ENCODE assay signal across 19 mouse cellular contexts in the genomic region with DNA sequence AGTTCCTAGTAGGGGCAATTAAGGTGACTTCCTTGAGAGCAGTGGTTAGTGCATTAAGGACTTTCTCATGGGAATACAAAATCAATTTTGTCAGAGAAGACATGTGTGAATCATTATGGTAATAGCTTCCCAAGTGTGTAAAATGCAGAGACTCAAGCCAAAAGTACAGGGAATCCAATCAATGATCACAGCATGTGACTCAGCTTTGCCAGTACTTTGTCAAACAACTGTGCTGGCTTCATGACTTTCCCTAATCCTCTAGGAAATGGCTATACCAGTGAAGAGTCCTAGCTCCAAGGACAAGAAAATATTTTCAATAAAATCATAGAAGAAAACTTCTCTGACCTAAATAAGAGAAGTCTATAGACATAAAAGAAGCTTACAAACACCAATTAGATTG.
DNase-seq lines count a peak whose midpoint lies in the region; ATAC-seq and TF ChIP-seq lines count a peak whose summit lies in the region.
"Had no signal": no experiment of that assay in that cellular context is flagged by ENCODE, and none has a peak within 500 bp of the region (broad histone marks: within the 10 kb centered on the region; RNA-seq: fewer than 3 reads in every experiment).

No protein-coding gene starts in this region.

- H3K9ac ChIP-seq in hindbrain, postnatal 0 days (replicated peaks; ENCODE audit: low read length) = no peak overlapping the region
- no peak overlapping the region for H3K9ac ChIP-seq in hindbrain, embryonic 14.5 days
- H3K9ac ChIP-seq: embryonic facial prominence, embryonic 13.5 days; forebrain, embryonic 12.5 days; heart, embryonic 12.5 days; intestine, embryonic 15.5 days had no signal

- H3K4me2 ChIP-seq in hindbrain, postnatal 0 days (ENCODE audit: low read depth, low read length) = no peak overlapping the region
- H3K4me2 ChIP-seq in hindbrain, embryonic 14.5 days (replicated peaks) = no peak overlapping the region
- H3K4me2 ChIP-seq: embryonic facial prominence, embryonic 13.5 days; forebrain, embryonic 12.5 days; heart, embryonic 12.5 days; intestine, embryonic 15.5 days had no signal

- no peak; the same call in 1 of the 2 replicates for ATAC-seq in hindbrain, postnatal 0 days
- no peak for ATAC-seq in hindbrain, embryonic 14.5 days (ENCODE audit: low FRiP score)
- ATAC-seq: intestine, embryonic 15.5 days had no signal

- H3K27me3 ChIP-seq in hindbrain, postnatal 0 days (ENCODE audit: insufficient read depth, low read length) = no peaks in the 10 kb centered on the region
- H3K27me3 ChIP-seq in hindbrain, embryonic 14.5 days (ENCODE audit: control insufficient read depth, insufficient read depth, low read length) = no peaks in the 10 kb centered on the region
- H3K27me3 ChIP-seq: embryonic facial prominence, embryonic 13.5 days; forebrain, embryonic 12.5 days; heart, embryonic 12.5 days; intestine, embryonic 15.5 days had no signal

- H3K9me3 ChIP-seq in hindbrain, postnatal 0 days (ENCODE audit: low read length) = no peaks in the 10 kb centered on the region
- H3K9me3 ChIP-seq in hindbrain, embryonic 14.5 days (ENCODE audit: control insufficient read depth, low read length) = no peaks in the 10 kb centered on the region
- H3K9me3 ChIP-seq: embryonic facial prominence, embryonic 13.5 days; forebrain, embryonic 12.5 days; heart, embryonic 12.5 days; hindbrain, embryonic 10.5 days; intestine, embryonic 15.5 days had no signal

- H3K36me3 ChIP-seq in hindbrain, postnatal 0 days (ENCODE audit: insufficient read depth, low read length) = no peaks in the 10 kb centered on the region
- H3K36me3 ChIP-seq in hindbrain, embryonic 14.5 days (replicated peaks; ENCODE audit: control insufficient read depth, insufficient read depth) = no peaks in the 10 kb centered on the region
- H3K36me3 ChIP-seq: embryonic facial prominence, embryonic 13.5 days; forebrain, embryonic 12.5 days; heart, embryonic 12.5 days; hindbrain, embryonic 10.5 days; intestine, embryonic 15.5 days had no signal

- no peaks in the 10 kb centered on the region for H3K4me1 ChIP-seq in hindbrain, postnatal 0 days (ENCODE audit: insufficient read depth, low read length)
- no peaks in the 10 kb centered on the region for H3K4me1 ChIP-seq in hindbrain, embryonic 14.5 days (replicated peaks; ENCODE audit: control insufficient read depth, insufficient read depth, low read length)
- H3K4me1 ChIP-seq: embryonic facial prominence, embryonic 13.5 days; forebrain, embryonic 12.5 days; heart, embryonic 12.5 days; hindbrain, embryonic 10.5 days; intestine, embryonic 15.5 days had no signal

- H3K27ac ChIP-seq in hindbrain, postnatal 0 days = no peak overlapping the region
- H3K27ac ChIP-seq in hindbrain, embryonic 14.5 days = no peak overlapping the region
- H3K27ac ChIP-seq: embryonic facial prominence, embryonic 13.5 days; forebrain, embryonic 12.5 days; gastrocnemius, adult 2 months; hindbrain, embryonic 10.5 days; intestine, embryonic 15.5 days had no signal

- H3K4me3 ChIP-seq in hindbrain, postnatal 0 days (ENCODE audit: low read length) = no peak overlapping the region
- H3K4me3 ChIP-seq in hindbrain, embryonic 14.5 days (replicated peaks; ENCODE audit: low read length) = no peak overlapping the region
- H3K4me3 ChIP-seq: embryonic facial prominence, embryonic 13.5 days; forebrain, embryonic 12.5 days; gastrocnemius, adult 2 months; heart, embryonic 12.5 days; hindbrain, embryonic 10.5 days; intestine, embryonic 15.5 days had no signal

- peak; percentile 10 for DNase-seq in embryo, embryonic 10.5 days (ENCODE audit: low spot score)
- no peak for DNase-seq in embryo, embryonic 9.5 days (ENCODE audit: extremely low spot score)
- DNase-seq in hindbrain, postnatal 0 days (ENCODE audit: low spot score) = peak; percentile 36
- no peak for DNase-seq in hindbrain, embryonic 14.5 days (ENCODE audit: low spot score)
- peak; percentile 33 for DNase-seq in retina, embryonic 14.5 days (ENCODE audit: low spot score)
- no peak for DNase-seq in retina, postnatal 1 day
- no peak for DNase-seq in layer of hippocampus, postnatal 25 days (ENCODE audit: extremely low spot score in 1 of 2, low spot score in 1 of 2)
- DNase-seq: adrenal gland, adult 8-10 months; adrenal gland, postnatal 36 days; cerebellum, adult 11-12 months; cerebellum, adult 9-11 months; gastrocnemius, adult 2 months; gastrocnemius, postnatal 25 days; kidney, adult 18-20 months had no signal

- TF ChIP-seq CTCF in hindbrain, postnatal 0 days (IDR thresholded peaks at IDR 0.05; ENCODE audit: low read depth) = no peak

Comparison
In these comparisons a context has a peak if more than half of its experiments do, and no peak if none do; other contexts are left out.
1. DNase-seq: peak in embryo, embryonic 10.5 days (single experiment), hindbrain, postnatal 0 days (single experiment) and retina, embryonic 14.5 days (single experiment); none in embryo, embryonic 9.5 days (single experiment), hindbrain, embryonic 14.5 days (single experiment), retina, postnatal 1 day (single experiment) and layer of hippocampus, postnatal 25 days (0 of 2).